In the genomic region with DNA sequence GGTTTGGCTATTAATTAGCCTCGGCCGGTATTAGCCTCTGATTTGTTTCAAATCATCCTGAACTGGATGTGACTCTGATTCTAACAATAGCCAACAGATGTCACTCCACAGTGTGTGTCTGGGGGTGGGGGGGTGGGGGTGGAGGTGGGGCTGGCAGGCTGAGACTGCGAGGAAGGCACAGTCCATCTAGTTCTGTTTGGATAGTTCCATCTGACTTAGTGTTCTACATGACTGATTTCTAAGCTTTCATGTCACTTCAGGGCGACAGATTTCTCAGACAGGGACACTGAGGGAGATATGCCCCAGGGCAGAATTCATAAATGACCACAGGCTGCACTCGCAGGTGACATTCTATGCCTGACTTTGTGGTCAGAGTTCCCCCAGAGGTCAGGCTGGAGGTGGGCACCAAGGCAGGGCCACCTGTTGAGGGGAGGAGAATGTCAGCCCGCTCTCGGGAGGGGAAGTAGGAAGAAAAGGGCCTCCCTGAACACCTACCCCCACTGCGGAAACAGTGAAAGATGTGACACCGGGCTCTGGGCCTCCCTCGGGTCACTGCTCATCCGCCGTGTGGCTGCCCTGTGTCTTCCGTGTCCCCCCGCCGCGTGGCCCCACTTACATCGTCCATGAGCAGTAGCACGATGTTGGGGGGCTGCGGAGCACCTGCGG, we compare ENCODE assay signal across 8 mouse cellular contexts. TPM values are rescaled to one million over a fixed set of nuclear protein-coding genes. Genes with fewer than 3 reads are reported as not detected.
A peak's percentile ranks its signal among the peaks of the same experiment; 100 is the strongest.
DNase-seq lines count a peak whose midpoint lies in the region; ATAC-seq and TF ChIP-seq lines count a peak whose summit lies in the region.

No protein-coding gene starts in this region.

- H3K4me3 ChIP-seq in gastrocnemius, adult 2 months, result peak overlapping the region; percentile 86
- H3K4me3 ChIP-seq in forebrain, embryonic 10.5 days, result peak overlapping the region; percentile 62
- peak overlapping the region; percentile 76 for H3K4me3 ChIP-seq in limb, embryonic 13.5 days
- H3K4me3 ChIP-seq in olfactory bulb, adult 2 months (ENCODE audit: insufficient read depth, low read depth, low read length), result peak overlapping the region; percentile 74

- peak overlapping the region; percentile 92 for H3K4me2 ChIP-seq in limb, embryonic 13.5 days (replicated peaks)

- H3K4me1 ChIP-seq in forebrain, embryonic 10.5 days, result peaks cover 28% of the 10 kb centered on the region
- H3K4me1 ChIP-seq in limb, embryonic 13.5 days, result peaks cover 25% of the 10 kb centered on the region
- H3K4me1 ChIP-seq in olfactory bulb, adult 2 months (ENCODE audit: control insufficient read depth, insufficient read depth, low read length), result peaks cover 11% of the 10 kb centered on the region; the same call in 1 of the 2 replicates

- TF ChIP-seq POLR2A in olfactory bulb, adult 2 months (IDR thresholded peaks at IDR 0.05; ENCODE audit: insufficient read depth, low read depth, low read length), result no peak

- intact Hi-C loops in gastrocnemius, adult 2 months (cut with DNase I), result no loop called here
- intact Hi-C loops in gastrocnemius, postnatal 36 days (cut with DNase I), result no loop called here

- peak overlapping the region; percentile 77 for H3K9ac ChIP-seq in limb, embryonic 13.5 days

- no peak; the same call in 1 of the 2 replicates for ATAC-seq in limb, embryonic 13.5 days (ENCODE audit: low FRiP score, low read depth)

- no peak for DNase-seq in gastrocnemius, adult 2 months
- no peak for DNase-seq in gastrocnemius, postnatal 4 days (ENCODE audit: low spot score in 2 of 2)
- peak; percentile 66 to 68 for DNase-seq in B cell, adult 2 months
- no peak for DNase-seq in forebrain, embryonic 10.5 days (ENCODE audit: extremely low spot score, low spot score)
- DNase-seq in gastrocnemius, postnatal 36 days, result no peak
- no peak for DNase-seq in right cerebral cortex, postnatal 25 days

- peak overlapping the region; percentile 94 for H3K27ac ChIP-seq in gastrocnemius, adult 2 months
- H3K27ac ChIP-seq in forebrain, embryonic 10.5 days, result peak overlapping the region; percentile 87
- H3K27ac ChIP-seq in limb, embryonic 13.5 days, result no peak overlapping the region; the same call in 1 of the 2 replicates
- H3K27ac ChIP-seq in olfactory bulb, adult 2 months (ENCODE audit: insufficient read depth, low read depth, low read length), result no peak overlapping the region

- WGBS in forebrain, embryonic 10.5 days, result 5% methylated on average over 20 of the region's 20 CpGs
- WGBS in limb, embryonic 13.5 days, result 2% methylated on average over 20 of the region's 20 CpGs
- WGBS in olfactory bulb, adult 2 months, result 6% methylated on average over 20 of the region's 20 CpGs

- no peaks in the 10 kb centered on the region for H3K9me3 ChIP-seq in forebrain, embryonic 10.5 days
- H3K9me3 ChIP-seq in limb, embryonic 13.5 days, result no peaks in the 10 kb centered on the region

- H3K27me3 ChIP-seq in forebrain, embryonic 10.5 days (ENCODE audit: poor library complexity, severe bottlenecking), result no peaks in the 10 kb centered on the region
- H3K27me3 ChIP-seq in limb, embryonic 13.5 days, result no peaks in the 10 kb centered on the region

- H3K36me3 ChIP-seq in forebrain, embryonic 10.5 days (replicated peaks), result peaks cover 6% of the 10 kb centered on the region
- H3K36me3 ChIP-seq in limb, embryonic 13.5 days, result peaks cover 17% of the 10 kb centered on the region

- no peak for TF ChIP-seq CTCF in gastrocnemius, adult 2 months (IDR thresholded peaks at IDR 0.05)
- TF ChIP-seq CTCF in olfactory bulb, adult 2 months (IDR thresholded peaks at IDR 0.05; ENCODE audit: insufficient read depth, low read depth, low read length), result no peak

RNA-seq across cellular contexts. Expression of a gene that starts 0.5 kb away (rescaled TPM):
- 1 to 10 TPM; 1.0 to 1.1 TPM for total RNA-seq in gastrocnemius, adult 2 months (2021)
- total RNA-seq in gastrocnemius, postnatal 4 days (2021), result 10 to 100 TPM in 1 of 2 experiments, 1 to 10 TPM in 1; 9.7 to 10.3 TPM
- 4.6 and 5.5 TPM in 2 replicates for polyA plus RNA-seq in forebrain, embryonic 10.5 days (2016; fragmentation: Nextera tagmentation; extraction: Ambion mirVana)
- polyA plus RNA-seq in limb, embryonic 13.5 days (2015; fragmentation: Nextera tagmentation; extraction: Ambion mirVana), result 9.0 and 9.7 TPM in 2 replicates
- polyA plus RNA-seq in olfactory bulb, adult 2 months (2012; ENCODE audit: insufficient read depth, insufficient read length, low replicate concordance, missing spikeins), result not detected in 2 replicates
- total RNA-seq in gastrocnemius, postnatal 36 days (2021), result 1 to 10 TPM; 1.3 to 1.6 TPM

RNA-seq across cellular contexts. Expression of a gene that starts 0.7 kb away (rescaled TPM):
- 10 to 100 TPM; 39.3 to 45.5 TPM for total RNA-seq in gastrocnemius, adult 2 months (2021)
- 10 to 100 TPM; 45.6 to 49.6 TPM for total RNA-seq in gastrocnemius, postnatal 4 days (2021)
- 41.0 and 44.1 TPM in 2 replicates for polyA plus RNA-seq in forebrain, embryonic 10.5 days (2016; fragmentation: Nextera tagmentation; extraction: Ambion mirVana)
- 49.6 and 55.6 TPM in 2 replicates for polyA plus RNA-seq in limb, embryonic 13.5 days (2015; fragmentation: Nextera tagmentation; extraction: Ambion mirVana)
- not detected in 2 replicates for polyA plus RNA-seq in olfactory bulb, adult 2 months (2012; ENCODE audit: insufficient read depth, insufficient read length, low replicate concordance, missing spikeins)
- 10 to 100 TPM; 38.2 to 40.6 TPM for total RNA-seq in gastrocnemius, postnatal 36 days (2021)

RNA-seq across cellular contexts. Expression of a gene that starts 11.8 kb away (rescaled TPM):
- total RNA-seq in gastrocnemius, adult 2 months (2021), result not detected
- total RNA-seq in gastrocnemius, postnatal 4 days (2021), result not detected
- polyA plus RNA-seq in forebrain, embryonic 10.5 days (2016; fragmentation: Nextera tagmentation; extraction: Ambion mirVana), result not detected in 2 replicates
- not detected in 2 replicates for polyA plus RNA-seq in limb, embryonic 13.5 days (2015; fragmentation: Nextera tagmentation; extraction: Ambion mirVana)
- polyA plus RNA-seq in olfactory bulb, adult 2 months (2012; ENCODE audit: insufficient read depth, insufficient read length, low replicate concordance, missing spikeins), result not detected in 2 replicates
- not detected for total RNA-seq in gastrocnemius, postnatal 36 days (2021)

RNA-seq across cellular contexts. Expression of a gene that starts 34.0 kb away (rescaled TPM):
- total RNA-seq in gastrocnemius, adult 2 months (2021), result 10 to 100 TPM; 40.5 to 44.8 TPM
- total RNA-seq in gastrocnemius, postnatal 4 days (2021), result 10 to 100 TPM; 37.0 to 40.0 TPM
- polyA plus RNA-seq in forebrain, embryonic 10.5 days (2016; fragmentation: Nextera tagmentation; extraction: Ambion mirVana), result 313 and 321 TPM in 2 replicates
- 335 and 351 TPM in 2 replicates for polyA plus RNA-seq in limb, embryonic 13.5 days (2015; fragmentation: Nextera tagmentation; extraction: Ambion mirVana)
- not detected in 2 replicates for polyA plus RNA-seq in olfactory bulb, adult 2 months (2012; ENCODE audit: insufficient read depth, insufficient read length, low replicate concordance, missing spikeins)
- 10 to 100 TPM; 35.4 to 45.3 TPM for total RNA-seq in gastrocnemius, postnatal 36 days (2021)

RNA-seq across cellular contexts. Expression of a gene that starts 42.9 kb away (rescaled TPM):
- total RNA-seq in gastrocnemius, adult 2 months (2021), result 1 to 10 TPM in 1 of 2 experiments, under 1 TPM in 1; 0.78 to 1.5 TPM
- 10 to 100 TPM; 14.7 to 17.1 TPM for total RNA-seq in gastrocnemius, postnatal 4 days (2021)
- polyA plus RNA-seq in forebrain, embryonic 10.5 days (2016; fragmentation: Nextera tagmentation; extraction: Ambion mirVana), result 73.2 and 79.8 TPM in 2 replicates
- polyA plus RNA-seq in limb, embryonic 13.5 days (2015; fragmentation: Nextera tagmentation; extraction: Ambion mirVana), result 39.3 and 40.2 TPM in 2 replicates
- not detected in 2 replicates for polyA plus RNA-seq in olfactory bulb, adult 2 months (2012; ENCODE audit: insufficient read depth, insufficient read length, low replicate concordance, missing spikeins)
- total RNA-seq in gastrocnemius, postnatal 36 days (2021), result 1 to 10 TPM in 1 of 2 experiments, under 1 TPM in 1; 0.76 to 1.2 TPM

Comparison
In these comparisons a context has a peak if more than half of its experiments do, and no peak if none do; other contexts are left out.
1. RNA of a gene that starts 0.5 kb away (total RNA-seq): 9.7 to 10.3 TPM in gastrocnemius, postnatal 4 days; 1.3 to 1.6 TPM in gastrocnemius, postnatal 36 days and 1.0 to 1.1 TPM in gastrocnemius, adult 2 months; every median in the first group is over 4 times any median in the second.
2. DNase-seq: peak in B cell, adult 2 months (2 of 2); none in gastrocnemius, adult 2 months (single experiment), gastrocnemius, postnatal 4 days (0 of 2), forebrain, embryonic 10.5 days (single experiment), gastrocnemius, postnatal 36 days (0 of 2) and right cerebral cortex, postnatal 25 days (single experiment).
3. H3K27ac ChIP-seq: peak in gastrocnemius, adult 2 months (single experiment) and forebrain, embryonic 10.5 days (single experiment); none in limb, embryonic 13.5 days (single experiment) and olfactory bulb, adult 2 months (single experiment).
4. Peak in every context shown above with its lines, with median percentiles within 50 percentile points of each other: H3K4me3 ChIP-seq.